Mouse (Mus musculus) neural tube, embryonic 11.5 days (tissue): ENCODE measurements around the gene Clspn. TPM values are rescaled to one million over a fixed set of nuclear protein-coding genes. Genes with fewer than 3 reads are reported as not detected.
"Not testable (repeated sequence)": the region's sequence is repeated elsewhere in the genome, so short reads cannot be mapped to it uniquely, and the experiment has no call there.

Source experiments
- ATAC-seq: fragments of 200-750 bp; cut with Nextera tagmentation; 2 replicates; pipeline ENCODE4 v1.8.0; 2017; ENCODE audit warnings: moderate number of reproducible peaks, mild to moderate bottlenecking, moderate TSS enrichment, moderate library complexity; ENCODE audit not compliant: insufficient read depth, low FRiP score, low TSS enrichment
- DNase-seq: peaks from one replicate; pipeline ENCODE4 v3.0.0-alpha.2; 2015; ENCODE audit warnings: low spot score
- H3K27ac ChIP-seq: fragments of 300-500 bp; sonication (generic); 2 replicates; pipeline ENCODE4 v1.5.1; 2014; ENCODE audit warnings: low read depth, mild to moderate bottlenecking, low read length
- H3K27me3 ChIP-seq: fragments of 300-500 bp; sonication (generic); 2 replicates; pipeline ENCODE4 v1.6.1; 2014; ENCODE audit warnings: mild to moderate bottlenecking, low read length, mixed read lengths; ENCODE audit not compliant: control insufficient read depth, insufficient read depth
- H3K36me3 ChIP-seq: fragments of 300-500 bp; sonication (generic); 2 replicates; pipeline ENCODE4 v1.6.1; 2014; ENCODE audit warnings: mild to moderate bottlenecking, low read length, moderate library complexity, mixed read lengths; ENCODE audit not compliant: control insufficient read depth, insufficient read depth
- H3K4me1 ChIP-seq: fragments of 300-500 bp; sonication (generic); 2 replicates; pipeline ENCODE4 v1.6.1; 2014; ENCODE audit warnings: low read length, mixed read lengths; ENCODE audit not compliant: control insufficient read depth, insufficient read depth
- H3K4me2 ChIP-seq: fragments of 300-500 bp; sonication (generic); 2 replicates; pipeline ENCODE4 v1.6.1; 2014; ENCODE audit warnings: low read depth, mild to moderate bottlenecking, moderate library complexity
- H3K4me3 ChIP-seq: fragments of 300-500 bp; sonication (generic); 2 replicates; pipeline ENCODE4 v1.5.1; 2014; ENCODE audit warnings: low read depth, low read length
- H3K9ac ChIP-seq: fragments of 300-500 bp; sonication (generic); 2 replicates; pipeline ENCODE4 v1.6.1; 2014; ENCODE audit warnings: mild to moderate bottlenecking, low read length
- H3K9me3 ChIP-seq: fragments of 300-500 bp; sonication (generic); 2 replicates; pipeline ENCODE4 v1.6.1; 2016; ENCODE audit warnings: low read length; ENCODE audit not compliant: control insufficient read depth
- WGBS: fragments of 180-500 bp; shearing (Covaris S2); extraction: QIAGEN DNeasy Blood & Tissue Kit; methylation state at CpG from one replicate; pipeline ENCODE4 v1.1.7; 2014; 5-methylcytosine and 5-hydroxymethylcytosine counted together
- polyA plus RNA-seq: library from polyadenylated mRNA; unstranded; fragments of >200 nt; fragmentation: Nextera tagmentation; extraction: Ambion mirVana; gene quantifications from 2 replicates; pipeline ENCODE4 v1.2.1, GENCODE M21; 2014

Gene Clspn
- polyA plus RNA-seq, 1 experiment from 2014 or later, result 37.9 TPM

DNA sequence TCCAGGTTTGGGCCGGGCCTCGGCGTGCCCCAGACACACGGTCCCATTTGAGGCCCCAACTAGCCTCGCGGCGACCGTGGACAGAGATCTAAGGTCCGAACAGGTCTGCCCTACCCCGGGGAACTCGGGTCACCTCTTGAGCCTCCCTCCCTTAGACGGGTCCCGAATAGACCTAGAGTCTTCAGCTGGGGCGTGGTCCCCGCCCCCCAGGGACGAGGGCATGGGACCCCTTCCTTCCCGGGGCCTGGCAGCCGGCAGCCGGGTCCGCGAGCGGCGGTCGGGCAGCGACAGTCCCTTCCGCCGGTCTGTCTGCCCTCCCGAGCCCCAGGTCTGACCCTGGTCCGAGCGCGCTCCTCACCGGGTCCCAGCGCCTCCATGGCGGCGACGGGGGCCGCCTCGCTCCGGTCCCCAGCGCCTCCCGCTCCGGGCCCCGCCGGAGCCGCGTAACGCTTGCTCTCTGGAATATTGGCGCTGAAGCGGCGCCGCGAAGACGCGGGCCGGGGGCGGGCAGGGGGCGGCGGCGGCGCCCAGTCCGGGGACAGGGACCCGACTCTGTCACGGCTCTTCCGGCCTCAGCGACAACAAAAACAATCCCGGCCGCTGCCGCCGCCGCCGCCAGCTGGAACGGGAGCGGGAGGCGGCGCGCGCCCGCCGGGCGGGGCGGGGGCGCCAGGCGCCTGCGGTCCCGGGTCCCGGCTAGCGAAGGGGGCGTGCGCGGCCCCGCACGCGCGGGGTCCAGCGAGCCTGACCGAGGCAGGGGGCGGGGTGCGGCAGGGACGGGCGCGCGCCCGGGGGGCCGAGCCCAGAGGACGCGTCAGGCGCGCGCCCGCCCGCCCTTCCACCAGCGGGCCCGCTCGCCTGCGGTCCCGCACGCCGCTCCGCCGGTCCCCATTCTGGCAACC, 23.7 kb upstream of the Clspn start, which contains the start of gene Ago4:
Gene Ago4 (minus strand): TSS at position 646 of the 902 bp plus-strand sequence.
- H3K27me3 ChIP-seq, result no peaks in the 10 kb centered on the region
- ATAC-seq (peak; percentile 89), DNase-seq (peak; percentile 88)
- under 1% methylated on average over 79 of the region's 120 CpGs for WGBS
- H3K27ac ChIP-seq, result peak within 1 kb of the TSS; percentile 73
- no peaks in the 10 kb centered on the region for H3K9me3 ChIP-seq
- no peaks in the 10 kb centered on the region for H3K36me3 ChIP-seq
- peak within 1 kb of the TSS; percentile 90 for H3K4me3 ChIP-seq
- H3K9ac ChIP-seq, result peak within 1 kb of the TSS; percentile 91
- H3K4me2 ChIP-seq, result peak within 1 kb of the TSS; percentile 93
- no peaks in the 10 kb centered on the region; the same call in 1 of the 2 replicates for H3K4me1 ChIP-seq

- no peaks in the 10 kb centered on the region; the same call in 1 of the 2 replicates for H3K4me1 ChIP-seq
- ATAC-seq (peak; percentile 67), DNase-seq (no peak)
- no peaks in the 10 kb centered on the region for H3K27me3 ChIP-seq
- 10% methylated on average over 7 of the region's 7 CpGs for WGBS
- peak overlapping the region; percentile 91 for H3K9ac ChIP-seq
- H3K27ac ChIP-seq, result peak overlapping the region; percentile 34; the same call in 1 of the 2 replicates
- peak overlapping the region; percentile 93 for H3K4me2 ChIP-seq
- no peaks in the 10 kb centered on the region for H3K9me3 ChIP-seq
- H3K4me3 ChIP-seq, result peak overlapping the region; percentile 90
- H3K36me3 ChIP-seq, result no peaks in the 10 kb centered on the region
Measured at GRCm38 (mm10) chr4:126533729-126534070, 23.0 kb upstream of the Clspn start.

GRCm38 (mm10) chr4:126535631-126536030, 21.1 kb upstream of the Clspn start:
- H3K36me3 ChIP-seq, H3K27ac ChIP-seq, H3K4me3 ChIP-seq, H3K9ac ChIP-seq, H3K9me3 ChIP-seq, ATAC-seq, H3K4me1 ChIP-seq, H3K27me3 ChIP-seq, DNase-seq, H3K4me2 ChIP-seq: not testable (repeated sequence)
- 92% methylated on average over 7 of the region's 7 CpGs for WGBS

GRCm38 (mm10) chr4:126536865-126537264, 19.9 kb upstream of the Clspn start:
- Histone ChIP-seq H3K4me2 (no peak overlapping the region), H3K9me3 (no peaks in the 10 kb centered on the region), H3K9ac (no peak overlapping the region), H3K36me3 (no peaks in the 10 kb centered on the region), H3K4me3 (no peak overlapping the region), H3K27me3 (no peaks in the 10 kb centered on the region), H3K4me1 (no peaks in the 10 kb centered on the region; the same call in 1 of the 2 replicates), H3K27ac (no peak overlapping the region)
- ATAC-seq (no peak), DNase-seq (no peak)
- WGBS, result 71% methylated on average over 5 of the region's 5 CpGs

GRCm38 (mm10) chr4:126540487-126541071, 16.2 kb upstream of the Clspn start:
- Histone ChIP-seq H3K4me3 (no peak overlapping the region), H3K4me2 (no peak overlapping the region), H3K9me3 (no peaks in the 10 kb centered on the region), H3K9ac (no peak overlapping the region), H3K27me3 (no peaks in the 10 kb centered on the region), H3K27ac (no peak overlapping the region), H3K4me1 (no peaks in the 10 kb centered on the region), H3K36me3 (no peaks in the 10 kb centered on the region)
- DNase-seq (no peak), ATAC-seq (no peak)
- WGBS, result 87% methylated on average over 3 of the region's 3 CpGs

GRCm38 (mm10) chr4:126542838-126543237, 13.9 kb upstream of the Clspn start:
- Histone ChIP-seq H3K4me3 (no peak overlapping the region), H3K9me3 (no peaks in the 10 kb centered on the region), H3K36me3 (no peaks in the 10 kb centered on the region), H3K4me2 (no peak overlapping the region), H3K9ac (no peak overlapping the region), H3K27me3 (no peaks in the 10 kb centered on the region), H3K4me1 (no peaks in the 10 kb centered on the region), H3K27ac (no peak overlapping the region)
- 80% methylated on average over 7 of the region's 7 CpGs for WGBS
- ATAC-seq (no peak), DNase-seq (no peak)

DNA sequence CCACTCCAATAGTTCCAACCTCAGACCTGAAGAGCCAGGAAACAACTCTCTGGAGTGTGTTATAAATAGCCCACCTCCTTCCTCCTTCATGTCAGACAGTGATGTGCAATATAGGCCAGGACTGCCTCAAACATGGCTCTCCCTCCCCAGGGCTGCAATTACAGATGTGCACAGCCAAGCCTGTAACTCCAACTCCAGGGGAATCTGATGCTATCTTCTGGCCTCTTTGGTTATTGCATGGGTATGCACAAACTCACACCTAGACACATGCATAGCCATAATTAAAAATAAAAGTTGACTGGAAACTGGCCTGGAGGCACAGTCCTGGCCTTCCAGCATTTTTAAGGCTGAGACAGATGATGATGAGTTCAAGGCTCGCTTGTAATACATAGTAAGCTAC, 11.7 kb upstream of the Clspn start:
- Histone ChIP-seq H3K4me2 (no peak overlapping the region), H3K9me3 (no peaks in the 10 kb centered on the region), H3K9ac (no peak overlapping the region), H3K4me3 (no peak overlapping the region), H3K36me3 (no peaks in the 10 kb centered on the region), H3K4me1 (no peaks in the 10 kb centered on the region), H3K27ac (no peak overlapping the region), H3K27me3 (no peaks in the 10 kb centered on the region)
- DNase-seq (no peak), ATAC-seq (no peak)
- 91% methylated on average over 1 of the region's 1 CpGs for WGBS

GRCm38 (mm10) chr4:126545703-126546102, 11.0 kb upstream of the Clspn start:
- Histone ChIP-seq H3K9me3 (no peaks in the 10 kb centered on the region), H3K4me3 (no peak overlapping the region), H3K27me3 (no peaks in the 10 kb centered on the region), H3K9ac (no peak overlapping the region), H3K4me1 (no peaks in the 10 kb centered on the region), H3K36me3 (no peaks in the 10 kb centered on the region), H3K4me2 (no peak overlapping the region), H3K27ac (no peak overlapping the region)
- DNase-seq (no peak), ATAC-seq (no peak)
- WGBS, result 83% methylated on average over 5 of the region's 7 CpGs

- Histone ChIP-seq H3K9ac (no peak overlapping the region), H3K36me3 (no peaks in the 10 kb centered on the region), H3K27me3 (no peaks in the 10 kb centered on the region), H3K4me2 (no peak overlapping the region), H3K27ac (no peak overlapping the region), H3K9me3 (no peaks in the 10 kb centered on the region), H3K4me1 (no peaks in the 10 kb centered on the region), H3K4me3 (no peak overlapping the region)
- ATAC-seq (no peak), DNase-seq (no peak)
- WGBS, result 81% methylated on average over 2 of the region's 2 CpGs
Measured at GRCm38 (mm10) chr4:126546183-126546582, 10.6 kb upstream of the Clspn start.
